8 mouse cellular contexts compared by ENCODE assay signal in genomic region chr4:86750346-86750945, GRCm38 (mm10). TPM values are rescaled to one million over a fixed set of nuclear protein-coding genes. Genes with fewer than 3 reads are reported as not detected.
A peak's percentile ranks its signal among the peaks of the same experiment; 100 is the strongest.
DNase-seq lines count a peak whose midpoint lies in the region; ATAC-seq and TF ChIP-seq lines count a peak whose summit lies in the region.

No protein-coding gene starts in this region.

- peak overlapping the region; percentile 3 for H3K4me3 ChIP-seq in cerebellum, adult 2 months (replicated peaks; ENCODE audit: insufficient read depth, low read depth, low read length)
- peak overlapping the region; percentile 21 for H3K4me3 ChIP-seq in lung, embryonic 16.5 days (ENCODE audit: low read length)

- no peaks in the 10 kb centered on the region for H3K36me3 ChIP-seq in lung, embryonic 16.5 days (ENCODE audit: control insufficient read depth, insufficient read depth, low read length)

- H3K27ac ChIP-seq in cerebellum, adult 2 months (ENCODE audit: insufficient read depth, low read length), result no peak overlapping the region
- no peak overlapping the region for H3K27ac ChIP-seq in lung, embryonic 16.5 days (ENCODE audit: low read length)

- TF ChIP-seq CTCF in cerebellum, adult 2 months (IDR thresholded peaks at IDR 0.05; ENCODE audit: borderline replicate concordance, insufficient read depth, low read depth, low read length), result no peak

- H3K9me3 ChIP-seq in lung, embryonic 16.5 days (ENCODE audit: control insufficient read depth, low read length), result no peaks in the 10 kb centered on the region

- no peak for DNase-seq in cerebellum, adult 2 months
- DNase-seq in cerebellum, adult 11 months, result no peak
- no peak for DNase-seq in lung, postnatal 25 days (ENCODE audit: low spot score)
- DNase-seq in right cerebral cortex, postnatal 25 days, result peak; percentile 12
- DNase-seq in cerebellum, postnatal 4 days (ENCODE audit: low spot score in 2 of 2), result no peak

- peaks cover 4% of the 10 kb centered on the region; the same call in 1 of the 2 replicates for H3K4me1 ChIP-seq in cerebellum, adult 2 months (ENCODE audit: control insufficient read depth, insufficient read depth, low read length)
- peaks cover 11% of the 10 kb centered on the region for H3K4me1 ChIP-seq in lung, embryonic 16.5 days (replicated peaks; ENCODE audit: control insufficient read depth, insufficient read depth, low read length)

- TF ChIP-seq POLR2A in cerebellum, adult 2 months (IDR thresholded peaks at IDR 0.05; ENCODE audit: borderline replicate concordance, insufficient read depth, low read length), result no peak

- 51% methylated on average over 10 of the region's 10 CpGs for WGBS in cerebellum, adult 2 months
- 50% methylated on average over 10 of the region's 10 CpGs for whole genome bisulfite sequencing in lung, embryonic 16.5 days

- ATAC-seq in lung, embryonic 16.5 days (ENCODE audit: low read depth), result no peak
- ATAC-seq in inflammation-experienced regulatory T-cells, adult 6 months, result peak; percentile 15
- no peak for ATAC-seq in activated CD4-positive, CD25-positive, alpha-beta regulatory T cell, adult 4 months

- H3K4me2 ChIP-seq in lung, embryonic 16.5 days (ENCODE audit: low read depth, low read length), result peak overlapping the region; percentile 44

- H3K9ac ChIP-seq in lung, embryonic 16.5 days (ENCODE audit: low read length), result no peak overlapping the region; the same call in 1 of the 2 replicates

- no peaks in the 10 kb centered on the region for H3K27me3 ChIP-seq in cerebellum, adult 2 months (ENCODE audit: control insufficient read depth, insufficient read depth, low read length)
- H3K27me3 ChIP-seq in lung, embryonic 16.5 days (ENCODE audit: control insufficient read depth, insufficient read depth, low read depth, low read length), result no peaks in the 10 kb centered on the region

RNA-seq across cellular contexts. Expression of gene Dennd4c, which starts 2.1 kb away (rescaled TPM):
- polyA plus RNA-seq in cerebellum, adult 2 months (2012; rRNA removed), result 9.1 and 9.9 TPM in 2 replicates
- polyA plus RNA-seq in lung, embryonic 16.5 days (2015; fragmentation: Nextera tagmentation; extraction: Ambion mirVana), result 6.6 and 7.5 TPM in 2 replicates
- 1 to 10 TPM; 6.6 to 9.9 (median 8.8) TPM for polyA plus RNA-seq in inflammation-experienced regulatory T-cells, adult 6 months (2017; shearing (Covaris generic))
- polyA plus RNA-seq in activated CD4-positive, CD25-positive, alpha-beta regulatory T cell, adult 4 months (2017; shearing (Covaris generic)), result 1 to 10 TPM; 7.5 to 8.0 TPM
